Mouse (Mus musculus): ENCODE results near the gene Pheta1. TPM values are rescaled to one million over a fixed set of nuclear protein-coding genes. Genes with fewer than 3 reads are reported as not detected.
A peak's percentile ranks its signal among the peaks of the same experiment; 100 is the strongest.

Gene Pheta1
- polyA plus RNA-seq, 1 experiment from 2014 or later = 56.5 TPM

- 81% methylated on average over 12 of the region's 12 CpGs for WGBS
- H3K36me3 ChIP-seq (replicated peaks) = peaks cover 8% of the 10 kb centered on the region
- H3K27ac ChIP-seq (replicated peaks) = no peak overlapping the region
- H3K4me3 ChIP-seq = no peak overlapping the region
- peaks cover 5% of the 10 kb centered on the region; the same call in 1 of the 2 replicates for H3K4me1 ChIP-seq
- no peaks in the 10 kb centered on the region for H3K9me3 ChIP-seq
- H3K27me3 ChIP-seq (replicated peaks; ENCODE audit: low read depth, poor library complexity, severe bottlenecking) = peaks cover 15% of the 10 kb centered on the region; the same call in 1 of the 2 replicates
- no peak for DNase-seq (ENCODE audit: low spot score)
Observed at GRCm38 (mm10) chr5:121876901-121877300, 28.1 kb downstream of the Pheta1 start.

- Histone ChIP-seq H3K4me1 (peaks cover 9% of the 10 kb centered on the region), H3K27ac (replicated peaks) (no peak overlapping the region), H3K9me3 (no peaks in the 10 kb centered on the region), H3K27me3 (replicated peaks; ENCODE audit: low read depth, poor library complexity, severe bottlenecking) (0 out of 2 replicates have a peak, but pooled peaks cover 16% of the 10 kb centered on the region), H3K36me3 (replicated peaks) (peaks cover 8% of the 10 kb centered on the region), H3K4me3 (no peak overlapping the region)
- DNase-seq (ENCODE audit: low spot score) = no peak
- 89% methylated on average over 17 of the region's 17 CpGs for WGBS
Observed at GRCm38 (mm10) chr5:121878703-121879102, 29.9 kb downstream of the Pheta1 start.

GRCm38 (mm10) chr5:121879211-121879610, 30.4 kb downstream of the Pheta1 start:
- 0 out of 2 replicates have a peak, but pooled peaks cover 16% of the 10 kb centered on the region for H3K27me3 ChIP-seq (replicated peaks; ENCODE audit: low read depth, poor library complexity, severe bottlenecking)
- H3K36me3 ChIP-seq (replicated peaks) = peaks cover 8% of the 10 kb centered on the region
- 65% methylated on average over 6 of the region's 6 CpGs for WGBS
- H3K9me3 ChIP-seq = no peaks in the 10 kb centered on the region
- H3K27ac ChIP-seq (replicated peaks) = no peak overlapping the region
- H3K4me1 ChIP-seq = peaks cover 10% of the 10 kb centered on the region
- H3K4me3 ChIP-seq = no peak overlapping the region
- DNase-seq (ENCODE audit: low spot score) = peak; percentile 44

- 69% methylated on average over 8 of the region's 8 CpGs for WGBS
- no peak overlapping the region for H3K4me3 ChIP-seq
- DNase-seq (ENCODE audit: low spot score) = no peak
- H3K4me1 ChIP-seq = peaks cover 11% of the 10 kb centered on the region
- H3K36me3 ChIP-seq (replicated peaks) = peaks cover 4% of the 10 kb centered on the region; the same call in 1 of the 2 replicates
- 0 out of 2 replicates have a peak, but pooled peaks cover 14% of the 10 kb centered on the region for H3K27me3 ChIP-seq (replicated peaks; ENCODE audit: low read depth, poor library complexity, severe bottlenecking)
- H3K9me3 ChIP-seq = peaks cover 7% of the 10 kb centered on the region; the same call in 1 of the 2 replicates
- H3K27ac ChIP-seq (replicated peaks) = no peak overlapping the region
Observed at GRCm38 (mm10) chr5:121883356-121883755, 34.6 kb downstream of the Pheta1 start.

GRCm38 (mm10) chr5:121889375-121889774, 40.6 kb downstream of the Pheta1 start:
- peak; percentile 30 for DNase-seq (ENCODE audit: low spot score)
- H3K27ac ChIP-seq (replicated peaks) = no peak overlapping the region

GRCm38 (mm10) chr5:121889819-121890362, 41.1 kb downstream of the Pheta1 start:
- Histone ChIP-seq H3K27ac (replicated peaks) (no peak overlapping the region), H3K9me3 (peaks cover 7% of the 10 kb centered on the region; the same call in 1 of the 2 replicates), H3K36me3 (replicated peaks) (peaks cover 4% of the 10 kb centered on the region; the same call in 1 of the 2 replicates), H3K4me3 (no peak overlapping the region), H3K27me3 (replicated peaks; ENCODE audit: low read depth, poor library complexity, severe bottlenecking) (peaks cover 34% of the 10 kb centered on the region), H3K4me1 (peaks cover 20% of the 10 kb centered on the region)
- 38% methylated on average over 9 of the region's 9 CpGs for WGBS
- peak; percentile 30 for DNase-seq (ENCODE audit: low spot score)

More at GRCm38 (mm10) chr5:121889375-121889774, 40.6 kb downstream of the Pheta1 start:
- Histone ChIP-seq H3K36me3 (replicated peaks) (peaks cover 4% of the 10 kb centered on the region; the same call in 1 of the 2 replicates), H3K27me3 (replicated peaks; ENCODE audit: low read depth, poor library complexity, severe bottlenecking) (peaks cover 38% of the 10 kb centered on the region), H3K9me3 (peaks cover 7% of the 10 kb centered on the region; the same call in 1 of the 2 replicates), H3K4me1 (peaks cover 17% of the 10 kb centered on the region), H3K4me3 (no peak overlapping the region)
- WGBS = 33% methylated on average over 13 of the region's 13 CpGs

- peaks cover 2% of the 10 kb centered on the region; the same call in 1 of the 2 replicates for H3K36me3 ChIP-seq (replicated peaks)
- H3K4me1 ChIP-seq = peaks cover 20% of the 10 kb centered on the region
- H3K4me3 ChIP-seq = no peak overlapping the region
- peaks cover 7% of the 10 kb centered on the region; the same call in 1 of the 2 replicates for H3K9me3 ChIP-seq
- DNase-seq (ENCODE audit: low spot score) = no peak
- WGBS = 94% methylated on average over 7 of the region's 7 CpGs
- no peak overlapping the region for H3K27ac ChIP-seq (replicated peaks)
- peaks cover 40% of the 10 kb centered on the region for H3K27me3 ChIP-seq (replicated peaks; ENCODE audit: low read depth, poor library complexity, severe bottlenecking)
Observed at GRCm38 (mm10) chr5:121890925-121891324, 42.1 kb downstream of the Pheta1 start.

- no peak for DNase-seq (ENCODE audit: low spot score)
- WGBS = 80% methylated on average over 14 of the region's 14 CpGs
- no peaks in the 10 kb centered on the region for H3K36me3 ChIP-seq (replicated peaks)
- no peak overlapping the region for H3K4me3 ChIP-seq
- H3K4me1 ChIP-seq = peaks cover 20% of the 10 kb centered on the region
- peaks cover 37% of the 10 kb centered on the region for H3K27me3 ChIP-seq (replicated peaks; ENCODE audit: low read depth, poor library complexity, severe bottlenecking)
- peaks cover 7% of the 10 kb centered on the region; the same call in 1 of the 2 replicates for H3K9me3 ChIP-seq
- no peak overlapping the region for H3K27ac ChIP-seq (replicated peaks)
Observed at GRCm38 (mm10) chr5:121892281-121892680, 43.5 kb downstream of the Pheta1 start.

- Histone ChIP-seq H3K27ac (replicated peaks) (no peak overlapping the region), H3K4me3 (no peak overlapping the region), H3K27me3 (replicated peaks; ENCODE audit: low read depth, poor library complexity, severe bottlenecking) (peaks cover 37% of the 10 kb centered on the region), H3K36me3 (replicated peaks) (no peaks in the 10 kb centered on the region), H3K9me3 (no peaks in the 10 kb centered on the region), H3K4me1 (peaks cover 20% of the 10 kb centered on the region)
- 34% methylated on average over 3 of the region's 3 CpGs for WGBS
- DNase-seq (ENCODE audit: low spot score) = no peak
Observed at GRCm38 (mm10) chr5:121893581-121893980, 44.8 kb downstream of the Pheta1 start.

GRCm38 (mm10) chr5:121894647-121895046, 45.9 kb downstream of the Pheta1 start:
- no peaks in the 10 kb centered on the region for H3K36me3 ChIP-seq (replicated peaks)
- no peak overlapping the region for H3K27ac ChIP-seq (replicated peaks)
- H3K4me3 ChIP-seq = no peak overlapping the region
- H3K27me3 ChIP-seq (replicated peaks; ENCODE audit: low read depth, poor library complexity, severe bottlenecking) = peaks cover 37% of the 10 kb centered on the region
- H3K4me1 ChIP-seq = peaks cover 14% of the 10 kb centered on the region
- WGBS = 52% methylated on average over 10 of the region's 10 CpGs
- no peak for DNase-seq (ENCODE audit: low spot score)
- H3K9me3 ChIP-seq = no peaks in the 10 kb centered on the region

GRCm38 (mm10) chr5:121895117-121895756, 46.5 kb downstream of the Pheta1 start:
- 75% methylated on average over 24 of the region's 24 CpGs for WGBS
- H3K4me3 ChIP-seq = no peak overlapping the region
- H3K36me3 ChIP-seq (replicated peaks) = no peaks in the 10 kb centered on the region
- H3K4me1 ChIP-seq = peaks cover 9% of the 10 kb centered on the region
- peaks cover 37% of the 10 kb centered on the region for H3K27me3 ChIP-seq (replicated peaks; ENCODE audit: low read depth, poor library complexity, severe bottlenecking)
- no peaks in the 10 kb centered on the region for H3K9me3 ChIP-seq
- DNase-seq (ENCODE audit: low spot score) = no peak
- H3K27ac ChIP-seq (replicated peaks) = no peak overlapping the region

GRCm38 (mm10) chr5:121902809-121903745, 54.3 kb downstream of the Pheta1 start:
- no peaks in the 10 kb centered on the region for H3K9me3 ChIP-seq
- 53% methylated on average over 23 of the region's 23 CpGs for whole genome bisulfite sequencing
- peak overlapping the region; percentile 30; the same call in 1 of the 2 replicates for H3K27ac ChIP-seq (replicated peaks)
- H3K4me3 ChIP-seq = no peak overlapping the region
- peaks cover 2% of the 10 kb centered on the region; the same call in 1 of the 2 replicates for H3K27me3 ChIP-seq (replicated peaks; ENCODE audit: low read depth, poor library complexity, severe bottlenecking)
- H3K36me3 ChIP-seq (replicated peaks) = no peaks in the 10 kb centered on the region
- peaks cover 30% of the 10 kb centered on the region for H3K4me1 ChIP-seq
- DNase-seq (ENCODE audit: low spot score) = no peak

Measured in embryonic facial prominence, embryonic 10.5 days (tissue).